Mouse (Mus musculus): Measurements from ENCODE around the gene Vmp1. TPM values are rescaled to one million over a fixed set of nuclear protein-coding genes. Genes with fewer than 3 reads are reported as not detected.

The Vmp1 gene
- polyA plus RNA-seq, 1 experiment from 2014 or later = 109 TPM

GRCm38 (mm10) chr11:86614607-86615006 lies 69.0 kb downstream of the Vmp1 start:
- Histone ChIP-seq H3K36me3 (peaks cover 6% of the 10 kb centered on the region; the same call in 1 of the 2 replicates), H3K4me3 (no peak overlapping the region), H3K4me1 (replicated peaks) (no peaks in the 10 kb centered on the region), H3K4me2 (no peak overlapping the region), H3K9me3 (replicated peaks) (no peaks in the 10 kb centered on the region), H3K27me3 (replicated peaks) (no peaks in the 10 kb centered on the region), H3K9ac (no peak overlapping the region), H3K27ac (ENCODE audit: poor library complexity, severe bottlenecking) (0 out of 2 replicates have a peak overlapping the region, but pooled peaks have one; percentile 64)
- no peak for ATAC-seq (ENCODE audit: insufficient number of reproducible peaks, low FRiP score)
- 86% methylated on average over 5 of the region's 5 CpGs for WGBS

- no peaks in the 10 kb centered on the region for H3K4me1 ChIP-seq (replicated peaks)
- H3K4me3 ChIP-seq = no peak overlapping the region
- no peak overlapping the region for H3K9ac ChIP-seq
- WGBS = 39% methylated on average over 2 of the region's 2 CpGs
- no peaks in the 10 kb centered on the region for H3K9me3 ChIP-seq (replicated peaks)
- H3K4me2 ChIP-seq = no peak overlapping the region
- H3K27ac ChIP-seq (ENCODE audit: poor library complexity, severe bottlenecking) = 0 out of 2 replicates have a peak overlapping the region, but pooled peaks have one; percentile 64
- H3K27me3 ChIP-seq (replicated peaks) = no peaks in the 10 kb centered on the region
- peaks cover 6% of the 10 kb centered on the region; the same call in 1 of the 2 replicates for H3K36me3 ChIP-seq
- peak; percentile 84 for ATAC-seq (ENCODE audit: insufficient number of reproducible peaks, low FRiP score)
Observed at GRCm38 (mm10) chr11:86614056-86614530, 69.5 kb downstream of the Vmp1 start.

- no peak for ATAC-seq (ENCODE audit: insufficient number of reproducible peaks, low FRiP score)
- peaks cover 9% of the 10 kb centered on the region; the same call in 1 of the 2 replicates for H3K36me3 ChIP-seq
- WGBS = 91% methylated on average over 1 of the region's 1 CpGs
- H3K9me3 ChIP-seq (replicated peaks) = no peaks in the 10 kb centered on the region
- no peak overlapping the region for H3K9ac ChIP-seq
- no peaks in the 10 kb centered on the region for H3K27me3 ChIP-seq (replicated peaks)
- no peak overlapping the region for H3K4me2 ChIP-seq
- no peak overlapping the region for H3K27ac ChIP-seq (ENCODE audit: poor library complexity, severe bottlenecking)
- H3K4me1 ChIP-seq (replicated peaks) = no peaks in the 10 kb centered on the region
- no peak overlapping the region for H3K4me3 ChIP-seq
Observed at GRCm38 (mm10) chr11:86611991-86612390, 71.6 kb downstream of the Vmp1 start.

GRCm38 (mm10) chr11:86610239-86610638 lies 73.4 kb downstream of the Vmp1 start:
- Histone ChIP-seq H3K27ac (ENCODE audit: poor library complexity, severe bottlenecking) (no peak overlapping the region), H3K4me3 (no peak overlapping the region), H3K4me2 (no peak overlapping the region), H3K27me3 (replicated peaks) (no peaks in the 10 kb centered on the region), H3K4me1 (replicated peaks) (no peaks in the 10 kb centered on the region), H3K36me3 (peaks cover 20% of the 10 kb centered on the region), H3K9me3 (replicated peaks) (no peaks in the 10 kb centered on the region; the same call in 1 of the 2 replicates), H3K9ac (no peak overlapping the region)
- peak; percentile 83; the same call in 1 of the 2 replicates for ATAC-seq (ENCODE audit: insufficient number of reproducible peaks, low FRiP score)
- WGBS = 68% methylated on average over 3 of the region's 3 CpGs

GRCm38 (mm10) chr11:86607808-86608350 lies 75.8 kb downstream of the Vmp1 start:
- Histone ChIP-seq H3K27me3 (replicated peaks) (no peaks in the 10 kb centered on the region), H3K4me3 (no peak overlapping the region), H3K4me1 (replicated peaks) (no peaks in the 10 kb centered on the region), H3K36me3 (peaks cover 20% of the 10 kb centered on the region), H3K27ac (ENCODE audit: poor library complexity, severe bottlenecking) (no peak overlapping the region), H3K4me2 (no peak overlapping the region), H3K9me3 (replicated peaks) (no peaks in the 10 kb centered on the region; the same call in 1 of the 2 replicates), H3K9ac (no peak overlapping the region)
- 86% methylated on average over 2 of the region's 2 CpGs for WGBS
- no peak for ATAC-seq (ENCODE audit: insufficient number of reproducible peaks, low FRiP score)

GRCm38 (mm10) chr11:86606621-86607339 lies 76.9 kb downstream of the Vmp1 start:
- Histone ChIP-seq H3K36me3 (peaks cover 20% of the 10 kb centered on the region), H3K9me3 (replicated peaks) (no peaks in the 10 kb centered on the region; the same call in 1 of the 2 replicates), H3K27me3 (replicated peaks) (no peaks in the 10 kb centered on the region), H3K4me3 (no peak overlapping the region), H3K4me1 (replicated peaks) (no peaks in the 10 kb centered on the region), H3K9ac (no peak overlapping the region), H3K27ac (ENCODE audit: poor library complexity, severe bottlenecking) (no peak overlapping the region), H3K4me2 (no peak overlapping the region)
- no peak for ATAC-seq (ENCODE audit: insufficient number of reproducible peaks, low FRiP score)
- 88% methylated on average over 2 of the region's 2 CpGs for WGBS

- 85% methylated on average over 5 of the region's 5 CpGs for WGBS
- H3K9ac ChIP-seq = no peak overlapping the region
- H3K4me3 ChIP-seq = no peak overlapping the region
- peaks cover 14% of the 10 kb centered on the region for H3K36me3 ChIP-seq
- H3K9me3 ChIP-seq (replicated peaks) = no peaks in the 10 kb centered on the region; the same call in 1 of the 2 replicates
- no peak overlapping the region for H3K27ac ChIP-seq (ENCODE audit: poor library complexity, severe bottlenecking)
- H3K4me2 ChIP-seq = no peak overlapping the region
- H3K27me3 ChIP-seq (replicated peaks) = no peaks in the 10 kb centered on the region
- no peak for ATAC-seq (ENCODE audit: insufficient number of reproducible peaks, low FRiP score)
- no peaks in the 10 kb centered on the region for H3K4me1 ChIP-seq (replicated peaks)
Observed at GRCm38 (mm10) chr11:86604732-86605520, 78.7 kb downstream of the Vmp1 start.

GRCm38 (mm10) chr11:86604289-86604688 lies 79.3 kb downstream of the Vmp1 start:
- no peak for ATAC-seq (ENCODE audit: insufficient number of reproducible peaks, low FRiP score)
- no peak overlapping the region for H3K9ac ChIP-seq

GRCm38 (mm10) chr11:86603719-86604118 lies 79.9 kb downstream of the Vmp1 start:
- H3K9me3 ChIP-seq (replicated peaks) = no peaks in the 10 kb centered on the region; the same call in 1 of the 2 replicates
- H3K4me2 ChIP-seq = no peak overlapping the region
- H3K36me3 ChIP-seq = peaks cover 13% of the 10 kb centered on the region
- H3K9ac ChIP-seq = no peak overlapping the region
- no peaks in the 10 kb centered on the region for H3K4me1 ChIP-seq (replicated peaks)
- WGBS = 77% methylated on average over 1 of the region's 1 CpGs
- no peak overlapping the region for H3K27ac ChIP-seq (ENCODE audit: poor library complexity, severe bottlenecking)
- H3K27me3 ChIP-seq (replicated peaks) = no peaks in the 10 kb centered on the region
- H3K4me3 ChIP-seq = no peak overlapping the region
- no peak for ATAC-seq (ENCODE audit: insufficient number of reproducible peaks, low FRiP score)

More at GRCm38 (mm10) chr11:86604289-86604688, 79.3 kb downstream of the Vmp1 start:
- Histone ChIP-seq H3K27ac (ENCODE audit: poor library complexity, severe bottlenecking) (no peak overlapping the region), H3K9me3 (replicated peaks) (no peaks in the 10 kb centered on the region; the same call in 1 of the 2 replicates), H3K4me2 (no peak overlapping the region), H3K36me3 (peaks cover 13% of the 10 kb centered on the region), H3K4me3 (no peak overlapping the region), H3K27me3 (replicated peaks) (no peaks in the 10 kb centered on the region), H3K4me1 (replicated peaks) (no peaks in the 10 kb centered on the region)
- 88% methylated on average over 3 of the region's 3 CpGs for WGBS

- Histone ChIP-seq H3K4me1 (replicated peaks) (no peaks in the 10 kb centered on the region), H3K4me2 (no peak overlapping the region), H3K9ac (no peak overlapping the region), H3K36me3 (peaks cover 11% of the 10 kb centered on the region), H3K9me3 (replicated peaks) (no peaks in the 10 kb centered on the region; the same call in 1 of the 2 replicates), H3K27ac (ENCODE audit: poor library complexity, severe bottlenecking) (no peak overlapping the region), H3K27me3 (replicated peaks) (no peaks in the 10 kb centered on the region), H3K4me3 (no peak overlapping the region)
- ATAC-seq (ENCODE audit: insufficient number of reproducible peaks, low FRiP score) = no peak
- WGBS = 48% methylated on average over 3 of the region's 3 CpGs
Observed at GRCm38 (mm10) chr11:86602116-86602515, 81.5 kb downstream of the Vmp1 start.

GRCm38 (mm10) chr11:86600209-86600557 lies 83.5 kb downstream of the Vmp1 start:
- Histone ChIP-seq H3K4me1 (replicated peaks) (no peaks in the 10 kb centered on the region), H3K27me3 (replicated peaks) (no peaks in the 10 kb centered on the region), H3K9me3 (replicated peaks) (no peaks in the 10 kb centered on the region), H3K9ac (no peak overlapping the region), H3K27ac (ENCODE audit: poor library complexity, severe bottlenecking) (no peak overlapping the region), H3K4me2 (no peak overlapping the region), H3K4me3 (no peak overlapping the region), H3K36me3 (no peaks in the 10 kb centered on the region)
- no peak for ATAC-seq (ENCODE audit: insufficient number of reproducible peaks, low FRiP score)
- 83% methylated on average over 7 of the region's 7 CpGs for WGBS
